Mouse (Mus musculus) stomach, embryonic 16.5 days (tissue): Measurements from ENCODE around the gene C730034F03Rik. TPM values are rescaled to one million over a fixed set of nuclear protein-coding genes. Genes with fewer than 3 reads are reported as not detected.

ENCODE experiments used
- ATAC-seq: fragments of 200-750 bp; cut with Nextera tagmentation; 2 replicates; pipeline ENCODE4 v1.8.0; 2017; ENCODE audit warnings: moderate number of reproducible peaks, moderate TSS enrichment; ENCODE audit not compliant: insufficient read depth, low FRiP score
- H3K27ac ChIP-seq: fragments of 300-500 bp; sonication (generic); 2 replicates; pipeline ENCODE4 v1.5.1; 2014; ENCODE audit warnings: low read length
- H3K27me3 ChIP-seq: fragments of 300-500 bp; sonication (generic); 2 replicates; pipeline ENCODE4 v1.6.1; 2014; ENCODE audit warnings: low read length, control low read depth, mixed read lengths; ENCODE audit not compliant: control insufficient read depth, insufficient read depth
- H3K36me3 ChIP-seq: fragments of 300-500 bp; sonication (generic); 2 replicates; pipeline ENCODE4 v1.6.1; 2014; ENCODE audit warnings: low read length; ENCODE audit not compliant: control insufficient read depth, insufficient read depth
- H3K4me1 ChIP-seq: fragments of 300-500 bp; sonication (generic); 2 replicates; pipeline ENCODE4 v1.6.1; 2014; ENCODE audit warnings: low read length, control low read depth, mixed read lengths; ENCODE audit not compliant: control insufficient read depth, insufficient read depth
- H3K4me2 ChIP-seq: fragments of 300-500 bp; sonication (generic); 2 replicates; pipeline ENCODE4 v1.6.1; 2014; ENCODE audit warnings: low read depth, low read length, mixed read lengths
- H3K4me3 ChIP-seq: fragments of 300-500 bp; sonication (generic); replicated peaks from 2 replicates; pipeline ENCODE4 v1.5.1; 2014; ENCODE audit warnings: mild to moderate bottlenecking, low read length
- H3K9ac ChIP-seq: fragments of 300-500 bp; sonication (generic); 2 replicates; pipeline ENCODE4 v1.6.1; 2014; ENCODE audit warnings: low read length
- H3K9me3 ChIP-seq: fragments of 300-500 bp; sonication (generic); replicated peaks from 2 replicates; pipeline ENCODE4 v1.6.1; 2016; ENCODE audit warnings: low read length, control low read depth; ENCODE audit not compliant: control insufficient read depth
- WGBS: fragments of 180-500 bp; shearing (Covaris S2); extraction: QIAGEN DNeasy Blood & Tissue Kit; methylation state at CpG from one replicate; pipeline ENCODE4 v1.1.7; 2014; 5-methylcytosine and 5-hydroxymethylcytosine counted together
- polyA plus RNA-seq: library from polyadenylated mRNA; unstranded; fragments of >200 nt; fragmentation: Nextera tagmentation; extraction: Ambion mirVana; gene quantifications from 2 replicates; pipeline ENCODE4 v1.2.1, GENCODE M21; 2015

The C730034F03Rik gene
- polyA plus RNA-seq, 1 experiment from 2014 or later: 3.5 TPM

DNA sequence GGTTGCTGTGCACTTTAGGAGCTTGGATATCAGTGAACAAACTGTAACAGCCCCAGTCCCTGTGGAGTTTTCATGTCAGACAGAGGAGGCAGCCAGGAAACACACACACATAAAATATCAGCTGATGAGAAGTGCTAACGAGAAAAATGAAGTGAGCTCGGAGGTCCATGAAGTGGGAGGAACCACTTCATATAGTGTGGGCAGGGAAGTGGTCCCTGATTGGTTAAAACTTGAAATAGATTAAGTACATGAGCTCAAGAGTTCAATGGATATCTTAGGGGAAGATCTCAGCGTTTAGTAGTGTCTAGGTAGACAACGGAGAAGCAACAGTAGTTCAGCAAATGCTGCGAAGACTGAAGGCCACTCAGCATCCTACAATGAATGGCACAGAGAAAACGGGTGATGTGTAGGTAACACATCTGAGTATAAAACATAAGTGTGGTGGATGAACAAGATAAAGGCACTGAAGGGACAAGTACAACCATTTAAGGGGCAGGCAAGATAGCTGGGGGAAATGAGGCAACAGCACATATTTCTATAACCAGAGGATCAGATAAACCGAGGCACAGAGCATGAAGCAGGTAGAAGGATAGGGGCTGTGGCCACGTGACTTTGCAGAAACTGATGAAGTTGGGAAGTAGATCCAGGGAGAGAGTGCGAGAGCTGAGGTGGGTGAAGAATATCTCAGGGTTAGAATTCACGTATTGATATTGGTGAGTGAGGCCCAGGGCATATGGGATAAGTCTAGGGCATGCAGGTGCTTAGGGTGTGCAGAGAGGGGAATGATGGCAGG is 24.4 kb upstream of the C730034F03Rik start:
- Histone ChIP-seq H3K4me2 (no peak overlapping the region), H3K4me3 (no peak overlapping the region), H3K36me3 (no peaks in the 10 kb centered on the region), H3K27ac (no peak overlapping the region), H3K27me3 (no peaks in the 10 kb centered on the region), H3K9ac (no peak overlapping the region), H3K9me3 (peaks cover 4% of the 10 kb centered on the region), H3K4me1 (no peaks in the 10 kb centered on the region)
- no peak for ATAC-seq
- WGBS: 79% methylated on average over 10 of the region's 10 CpGs

DNA sequence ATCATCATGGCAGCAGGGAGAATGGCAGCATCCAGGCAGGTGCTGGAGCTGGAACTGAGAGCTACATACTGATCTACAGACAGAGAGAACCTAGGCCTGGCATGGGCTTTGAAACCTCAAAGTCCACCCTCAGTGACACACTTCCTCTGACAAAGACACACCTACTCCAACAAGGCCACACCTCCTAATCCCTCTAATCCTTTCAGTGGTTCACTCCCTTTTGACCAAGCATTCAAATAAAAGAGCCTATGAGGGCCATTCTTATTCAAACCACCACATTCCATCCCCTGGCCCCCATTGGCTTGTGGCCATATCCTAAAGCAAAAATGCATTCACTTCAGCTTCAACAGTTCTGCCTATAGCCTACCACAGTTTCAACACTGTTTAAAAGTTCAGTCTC is 22.7 kb upstream of the C730034F03Rik start:
- Histone ChIP-seq H3K4me3 (no peak overlapping the region), H3K4me1 (no peaks in the 10 kb centered on the region), H3K9me3 (peaks cover 4% of the 10 kb centered on the region), H3K4me2 (no peak overlapping the region), H3K27me3 (no peaks in the 10 kb centered on the region), H3K9ac (no peak overlapping the region), H3K36me3 (no peaks in the 10 kb centered on the region), H3K27ac (no peak overlapping the region)
- no peak for ATAC-seq

DNA sequence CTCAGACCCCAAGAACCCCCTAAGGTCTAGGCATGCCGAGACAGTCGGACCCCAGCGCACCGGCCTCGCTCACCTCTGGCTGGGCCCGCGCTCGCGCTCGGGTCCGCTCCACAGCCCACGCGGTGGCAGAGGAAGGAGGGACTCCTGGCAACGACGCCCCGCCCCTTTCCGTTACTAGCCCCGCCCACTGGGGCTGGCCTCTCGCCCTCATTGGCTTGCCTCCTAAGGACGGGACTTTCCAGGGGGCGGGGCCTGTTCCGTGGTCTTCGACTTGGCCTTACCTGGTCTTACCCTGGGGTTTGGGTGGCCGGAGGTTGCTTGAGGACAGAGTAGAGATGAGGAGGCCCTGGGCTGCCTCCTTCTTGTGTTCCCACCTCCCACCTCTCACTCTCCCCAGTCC is 19.3 kb upstream of the C730034F03Rik start, which contains the start of gene Syce3:
Gene Syce3, minus strand, starts transcription at position 386 of the 400 bp plus-strand sequence.
- no peaks in the 10 kb centered on the region for H3K36me3 ChIP-seq
- H3K9me3 ChIP-seq: peaks cover 4% of the 10 kb centered on the region
- H3K27me3 ChIP-seq: no peaks in the 10 kb centered on the region
- no peak within 1 kb of the TSS for H3K9ac ChIP-seq
- ATAC-seq: no peak
- H3K27ac ChIP-seq: no peak within 1 kb of the TSS
- no peak within 1 kb of the TSS for H3K4me3 ChIP-seq
- no peaks in the 10 kb centered on the region for H3K4me1 ChIP-seq
- 79% methylated on average over 23 of the region's 24 CpGs for WGBS
- no peak within 1 kb of the TSS for H3K4me2 ChIP-seq

GRCm38 (mm10) chr15:89415282-89415681 is 14.1 kb upstream of the C730034F03Rik start:
- H3K4me1 ChIP-seq: no peaks in the 10 kb centered on the region
- no peak overlapping the region for H3K4me3 ChIP-seq
- no peak overlapping the region for H3K4me2 ChIP-seq
- no peak overlapping the region for H3K9ac ChIP-seq
- H3K9me3 ChIP-seq: no peaks in the 10 kb centered on the region
- no peak for ATAC-seq
- 84% methylated on average over 8 of the region's 8 CpGs for WGBS
- H3K36me3 ChIP-seq: no peaks in the 10 kb centered on the region
- no peak overlapping the region for H3K27ac ChIP-seq
- no peaks in the 10 kb centered on the region for H3K27me3 ChIP-seq

GRCm38 (mm10) chr15:89421938-89422337 is 7.5 kb upstream of the C730034F03Rik start:
- no peak for ATAC-seq
- WGBS: 95% methylated on average over 9 of the region's 9 CpGs
- H3K9ac ChIP-seq: no peak overlapping the region

DNA sequence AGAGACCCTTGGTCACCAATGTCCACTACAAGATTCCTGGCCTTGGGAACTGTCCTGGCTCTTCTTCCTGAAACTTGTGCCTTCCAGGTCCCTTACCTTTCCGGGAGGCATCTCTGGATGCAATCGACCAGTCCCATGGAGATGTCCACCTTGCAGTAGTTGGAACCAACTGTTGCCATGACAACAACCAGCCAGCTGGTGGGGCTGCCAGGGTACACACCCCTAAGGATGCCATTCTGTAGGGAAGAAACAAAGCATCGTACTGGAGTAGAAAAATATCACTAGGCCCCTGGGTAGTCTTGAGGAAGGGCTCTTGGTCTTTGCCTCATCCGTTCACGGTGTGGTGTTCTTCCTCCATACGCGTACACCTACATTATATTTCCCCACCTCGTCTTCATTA is 4.8 kb upstream of the C730034F03Rik start:
- WGBS: 85% methylated on average over 8 of the region's 8 CpGs
- ATAC-seq: no peak

More at GRCm38 (mm10) chr15:89421938-89422337, 7.5 kb upstream of the C730034F03Rik start:
- Histone ChIP-seq H3K4me2 (no peak overlapping the region), H3K27me3 (no peaks in the 10 kb centered on the region), H3K4me3 (no peak overlapping the region), H3K36me3 (0 out of 2 replicates have a peak, but pooled peaks cover 5% of the 10 kb centered on the region), H3K4me1 (no peaks in the 10 kb centered on the region), H3K9me3 (no peaks in the 10 kb centered on the region), H3K27ac (no peak overlapping the region)

GRCm38 (mm10) chr15:89425711-89426121 is 3.7 kb upstream of the C730034F03Rik start, which contains the start of gene Cpt1b:
Gene Cpt1b (minus strand): TSS chr15:89425863.
- no peak within 1 kb of the TSS for H3K9ac ChIP-seq
- H3K36me3 ChIP-seq: 0 out of 2 replicates have a peak, but pooled peaks cover 5% of the 10 kb centered on the region
- peaks cover 7% of the 10 kb centered on the region; the same call in 1 of the 2 replicates for H3K4me1 ChIP-seq
- no peaks in the 10 kb centered on the region for H3K27me3 ChIP-seq
- no peak within 1 kb of the TSS for H3K4me2 ChIP-seq
- no peaks in the 10 kb centered on the region for H3K9me3 ChIP-seq
- 44% methylated on average over 6 of the region's 6 CpGs for WGBS
- no peak within 1 kb of the TSS for H3K4me3 ChIP-seq
- ATAC-seq: no peak
- no peak within 1 kb of the TSS for H3K27ac ChIP-seq

More for the DNA sequence above, 4.8 kb upstream of the C730034F03Rik start:
- Histone ChIP-seq H3K4me3 (no peak overlapping the region), H3K27ac (no peak overlapping the region), H3K27me3 (no peaks in the 10 kb centered on the region), H3K9ac (no peak overlapping the region), H3K9me3 (no peaks in the 10 kb centered on the region), H3K4me1 (peaks cover 7% of the 10 kb centered on the region; the same call in 1 of the 2 replicates), H3K36me3 (0 out of 2 replicates have a peak, but pooled peaks cover 5% of the 10 kb centered on the region), H3K4me2 (no peak overlapping the region)

DNA sequence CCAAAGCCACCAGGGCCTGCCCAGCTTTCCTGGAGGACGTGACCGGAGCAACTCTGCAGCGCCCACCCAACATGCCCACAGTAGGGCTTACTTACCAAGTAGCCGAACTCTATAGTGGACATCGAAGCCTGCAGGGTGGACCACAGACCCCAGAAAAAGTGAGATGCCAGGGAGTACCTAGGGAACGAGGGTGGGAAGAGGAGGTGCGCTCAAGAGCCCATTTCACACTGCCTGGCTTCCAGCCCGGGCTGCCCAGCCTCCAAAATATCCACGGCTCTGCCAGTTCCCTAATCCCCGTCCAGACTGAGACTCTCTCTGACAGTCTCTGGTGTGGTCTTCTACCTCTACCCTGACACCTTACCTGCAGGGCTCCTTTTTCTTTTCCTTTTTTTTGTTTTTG is 2.7 kb upstream of the C730034F03Rik start:
- no peak for ATAC-seq
- Histone ChIP-seq H3K9ac (no peak overlapping the region), H3K4me1 (peaks cover 7% of the 10 kb centered on the region; the same call in 1 of the 2 replicates), H3K4me2 (no peak overlapping the region), H3K27me3 (no peaks in the 10 kb centered on the region), H3K4me3 (no peak overlapping the region), H3K36me3 (0 out of 2 replicates have a peak, but pooled peaks cover 5% of the 10 kb centered on the region), H3K9me3 (no peaks in the 10 kb centered on the region), H3K27ac (no peak overlapping the region)
- 94% methylated on average over 10 of the region's 10 CpGs for WGBS

GRCm38 (mm10) chr15:89428136-89428790 is 1.1 kb upstream of the C730034F03Rik start:
- no peaks in the 10 kb centered on the region for H3K27me3 ChIP-seq
- peak overlapping the region; percentile 92 for H3K4me3 ChIP-seq
- peak overlapping the region; percentile 82 for H3K9ac ChIP-seq
- H3K9me3 ChIP-seq: no peaks in the 10 kb centered on the region
- H3K4me2 ChIP-seq: peak overlapping the region; percentile 70
- H3K27ac ChIP-seq: no peak overlapping the region
- 0 out of 2 replicates have a peak, but pooled peaks cover 5% of the 10 kb centered on the region for H3K36me3 ChIP-seq
- H3K4me1 ChIP-seq: peaks cover 7% of the 10 kb centered on the region; the same call in 1 of the 2 replicates
- WGBS: 81% methylated on average over 19 of the region's 19 CpGs
- no peak for ATAC-seq
